Mouse (Mus musculus): ENCODE results near the gene S1pr1.

S1pr1 gene

GRCm38 (mm10) chr3:115712808-115713200 lies 2.1 kb downstream of the S1pr1 start:
- in situ Hi-C loops (cut with MboI, MseI): loop anchor here (10.0 kb wide), 2 partner anchors 82 to 182 kb away; no protein-coding TSS in a partner anchor

- in situ Hi-C loops (cut with MboI, MseI): loop anchor here (10.0 kb wide), 2 partner anchors 83 to 183 kb away; no protein-coding TSS in a partner anchor
These were observed 2.7 kb downstream of the S1pr1 start for GRCm38 (mm10) chr3:115711924-115712807.

GRCm38 (mm10) chr3:115711393-115711792 lies 3.5 kb downstream of the S1pr1 start:
- in situ Hi-C loops (cut with MboI, MseI): loop anchor here (10.0 kb wide), 2 partner anchors 83 to 183 kb away; no protein-coding TSS in a partner anchor

GRCm38 (mm10) chr3:115710051-115710450 lies 4.8 kb downstream of the S1pr1 start:
- in situ Hi-C loops (cut with MboI, MseI): loop anchor here (10.0 kb wide), 2 partner anchors 85 to 185 kb away; no protein-coding TSS in a partner anchor

GRCm38 (mm10) chr3:115709118-115709574 lies 5.7 kb downstream of the S1pr1 start:
- in situ Hi-C loops (cut with MboI, MseI): no loop called here

GRCm38 (mm10) chr3:115706736-115707135 lies 8.1 kb downstream of the S1pr1 start:
- in situ Hi-C loops (cut with MboI, MseI): no loop called here

GRCm38 (mm10) chr3:115704254-115704908 lies 10.5 kb downstream of the S1pr1 start:
- in situ Hi-C loops (cut with MboI, MseI): no loop called here

GRCm38 (mm10) chr3:115703720-115704119 lies 11.2 kb downstream of the S1pr1 start:
- in situ Hi-C loops (cut with MboI, MseI): no loop called here

- in situ Hi-C loops (cut with MboI, MseI): no loop called here
These were observed 12.8 kb downstream of the S1pr1 start for GRCm38 (mm10) chr3:115702089-115702488.

GRCm38 (mm10) chr3:115695194-115695891 lies 19.5 kb downstream of the S1pr1 start:
- in situ Hi-C loops (cut with MboI, MseI): no loop called here

GRCm38 (mm10) chr3:115694168-115694567 lies 20.7 kb downstream of the S1pr1 start:
- in situ Hi-C loops (cut with MboI, MseI): no loop called here

- in situ Hi-C loops (cut with MboI, MseI): no loop called here
These were observed 21.5 kb downstream of the S1pr1 start for GRCm38 (mm10) chr3:115693390-115693789.

GRCm38 (mm10) chr3:115692857-115693256 lies 22.0 kb downstream of the S1pr1 start:
- in situ Hi-C loops (cut with MboI, MseI): no loop called here

- in situ Hi-C loops (cut with MboI, MseI): no loop called here
These were observed 22.5 kb downstream of the S1pr1 start for GRCm38 (mm10) chr3:115692384-115692783.

GRCm38 (mm10) chr3:115689920-115690319 lies 25.0 kb downstream of the S1pr1 start:
- in situ Hi-C loops (cut with MboI, MseI): no loop called here

- in situ Hi-C loops (cut with MboI, MseI): no loop called here
These were observed 25.5 kb downstream of the S1pr1 start for GRCm38 (mm10) chr3:115689352-115689751.

- in situ Hi-C loops (cut with MboI, MseI): no loop called here
These were observed 27.1 kb downstream of the S1pr1 start for GRCm38 (mm10) chr3:115687821-115688220.

GRCm38 (mm10) chr3:115682328-115683088 lies 32.4 kb downstream of the S1pr1 start:
- in situ Hi-C loops (cut with MboI, MseI): no loop called here

- in situ Hi-C loops (cut with MboI, MseI): no loop called here
These were observed 33.7 kb downstream of the S1pr1 start for GRCm38 (mm10) chr3:115681184-115681583.

GRCm38 (mm10) chr3:115679022-115679421 lies 35.9 kb downstream of the S1pr1 start:
- in situ Hi-C loops (cut with MboI, MseI): no loop called here

Measured in T-helper 2 cell (primary cell).